Mouse (Mus musculus) frontal cortex, postnatal 14 days (tissue): ENCODE results near the gene Gm17018.

Experiments
- DNase-seq, 2 experiments: peaks; one replicate each; pipeline ENCODE4 v3.0.0; 2022; ENCODE audit warnings: low spot score in 2 of 2

Gene Gm17018

DNA sequence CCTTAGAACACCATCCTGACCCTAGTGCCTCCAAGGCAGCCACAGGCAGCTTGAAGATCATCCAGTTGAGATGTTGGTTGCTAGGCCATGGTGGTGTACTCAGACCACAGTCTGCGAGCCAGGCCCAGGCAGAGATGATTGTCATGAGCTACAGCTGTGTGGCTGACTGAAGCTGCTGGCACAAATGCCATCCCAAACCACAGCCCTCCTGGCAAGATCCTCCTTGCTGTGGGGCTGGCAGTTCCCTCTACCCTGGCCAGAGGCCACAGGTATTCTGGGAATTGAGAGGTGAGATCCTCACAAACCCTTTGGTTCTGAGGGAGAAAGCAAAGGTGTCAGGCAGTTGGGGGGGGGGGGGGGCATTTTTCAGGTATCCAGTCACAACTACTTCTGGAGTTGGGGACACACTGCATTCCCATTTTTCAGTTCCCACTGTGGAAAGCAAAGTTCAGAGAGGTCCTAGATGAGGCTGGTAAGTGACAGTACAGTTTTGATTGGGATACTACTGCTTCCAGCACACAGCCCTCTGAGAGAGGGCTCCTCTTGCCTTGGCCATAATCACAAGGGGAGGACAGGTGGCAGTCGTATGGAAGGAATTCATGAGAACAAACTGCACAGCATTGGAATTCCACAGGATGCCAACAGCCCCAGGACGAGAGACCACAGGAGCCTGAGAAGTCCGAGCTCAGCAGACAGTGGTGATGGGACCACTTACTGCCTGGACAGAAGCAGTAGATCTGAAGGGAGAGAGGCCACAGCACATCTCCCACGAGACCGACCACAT lies 27.3 kb downstream of the Gm17018 start:
- no peak for DNase-seq

DNA sequence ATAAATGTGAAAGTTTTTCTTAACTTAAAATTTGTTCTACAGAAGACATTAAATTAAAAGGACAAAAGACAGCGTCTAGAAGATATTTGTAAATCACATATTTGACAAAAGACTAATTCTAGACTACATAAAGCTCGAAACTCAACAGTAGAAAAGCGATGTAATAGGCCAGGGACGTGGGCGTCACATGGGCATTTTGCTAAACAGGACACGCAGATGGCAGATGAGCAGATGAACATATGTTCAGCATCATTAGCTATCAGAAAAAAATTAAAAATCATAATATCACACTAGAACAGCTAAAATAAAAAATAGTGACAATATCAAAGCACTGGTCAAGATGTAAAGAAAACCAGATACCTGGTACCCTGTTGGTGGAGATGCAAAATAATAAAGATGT lies 29.3 kb downstream of the Gm17018 start:
- DNase-seq, result no peak

DNA sequence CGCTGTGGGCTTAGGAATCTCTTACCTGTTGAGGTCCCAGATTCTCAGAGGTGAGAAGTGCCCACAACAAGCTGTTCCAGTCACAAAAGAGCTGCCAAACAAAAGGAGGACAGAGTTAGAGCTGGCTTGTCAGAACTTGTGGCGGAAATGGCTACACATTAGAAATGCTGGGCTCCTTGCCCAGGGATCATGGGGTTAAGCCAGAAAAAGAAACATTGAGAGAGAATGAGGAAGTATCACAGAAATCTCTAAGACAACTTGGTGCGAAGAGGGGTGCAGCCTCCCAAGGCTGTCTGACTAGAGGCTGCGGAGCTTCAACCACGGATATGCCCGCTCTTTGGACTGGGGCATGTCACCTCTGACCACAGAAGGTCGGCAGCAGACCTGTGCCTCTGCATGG lies 31.3 kb downstream of the Gm17018 start:
- DNase-seq, result no peak

DNA sequence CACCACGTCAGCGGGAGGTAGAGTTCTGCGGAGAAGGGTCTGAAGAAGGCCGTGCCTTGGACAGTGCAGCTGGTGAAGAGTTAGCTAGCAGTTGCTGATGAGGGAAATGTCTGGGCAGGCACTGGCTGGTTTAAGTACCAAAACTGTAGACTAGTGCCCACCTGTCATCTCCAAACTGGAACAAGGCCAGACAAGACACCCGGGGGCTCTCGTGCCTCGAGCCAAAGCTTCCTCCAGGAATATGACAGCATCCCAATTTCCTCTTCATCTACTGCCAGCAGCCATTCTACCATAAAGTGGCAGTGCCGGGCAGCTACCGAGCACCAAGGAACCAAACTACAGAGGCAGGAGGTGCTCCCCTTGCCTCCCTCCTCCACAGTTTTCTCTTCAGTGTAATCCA lies 32.5 kb downstream of the Gm17018 start:
- no peak for DNase-seq

DNA sequence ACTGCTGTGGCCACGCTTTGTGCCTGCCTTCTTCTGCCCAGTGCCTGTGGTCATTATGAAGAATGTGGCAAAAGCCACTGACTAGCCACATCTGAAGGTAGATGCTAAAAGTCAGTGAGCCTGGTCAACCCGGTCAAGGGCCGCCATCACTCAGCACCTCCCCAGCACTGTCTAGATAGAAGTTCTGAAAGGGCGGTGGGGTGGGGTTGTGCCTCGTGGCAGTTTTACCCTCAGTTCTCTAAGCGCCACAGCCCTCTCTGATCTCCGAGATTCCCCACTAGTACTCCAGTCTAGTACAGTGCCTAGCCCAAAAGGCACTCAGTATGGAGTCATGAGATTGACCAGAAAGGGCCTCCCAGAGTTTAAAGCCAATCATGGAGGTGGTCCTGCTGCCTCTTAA lies 33.7 kb downstream of the Gm17018 start:
- DNase-seq, result no peak

DNA sequence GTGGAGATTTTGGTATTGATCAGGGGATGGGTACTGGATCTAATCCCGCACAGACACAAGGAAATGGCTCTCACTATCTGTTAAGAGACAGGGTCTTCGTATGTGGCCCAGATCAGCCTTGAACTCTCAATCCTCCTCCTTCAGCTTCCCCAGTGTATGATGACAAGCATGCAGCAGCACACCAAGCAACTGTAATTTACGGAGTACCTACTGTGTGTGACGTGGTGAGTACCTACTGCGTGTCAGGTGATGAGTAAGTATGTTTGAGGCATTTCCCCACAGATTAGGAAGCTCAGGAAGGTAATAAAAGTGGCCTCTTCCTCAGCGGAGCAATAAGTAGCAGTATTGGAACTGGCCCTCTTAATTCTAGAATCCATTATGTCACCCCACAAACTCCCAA lies 35.1 kb downstream of the Gm17018 start:
- no peak for DNase-seq

DNA sequence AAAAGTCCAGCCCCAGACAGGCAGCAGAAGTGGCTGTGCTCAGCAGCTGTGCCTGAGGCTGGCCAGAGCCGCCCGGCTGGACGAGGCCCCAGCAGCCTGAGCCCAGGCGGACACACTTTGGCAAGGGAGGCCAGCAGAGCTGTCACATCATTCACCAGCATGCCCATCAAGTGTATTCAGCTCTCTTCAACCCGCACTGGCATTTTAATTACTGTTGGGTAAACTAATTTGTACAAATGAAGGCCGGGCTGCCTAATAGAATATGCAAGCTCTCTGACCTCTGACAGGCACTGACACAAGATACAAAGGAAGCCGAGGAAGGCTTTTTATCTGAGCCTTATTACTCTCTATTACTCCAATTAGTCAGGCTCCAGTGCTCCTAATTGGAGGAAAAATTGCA lies 35.6 kb downstream of the Gm17018 start:
- no peak for DNase-seq

DNA sequence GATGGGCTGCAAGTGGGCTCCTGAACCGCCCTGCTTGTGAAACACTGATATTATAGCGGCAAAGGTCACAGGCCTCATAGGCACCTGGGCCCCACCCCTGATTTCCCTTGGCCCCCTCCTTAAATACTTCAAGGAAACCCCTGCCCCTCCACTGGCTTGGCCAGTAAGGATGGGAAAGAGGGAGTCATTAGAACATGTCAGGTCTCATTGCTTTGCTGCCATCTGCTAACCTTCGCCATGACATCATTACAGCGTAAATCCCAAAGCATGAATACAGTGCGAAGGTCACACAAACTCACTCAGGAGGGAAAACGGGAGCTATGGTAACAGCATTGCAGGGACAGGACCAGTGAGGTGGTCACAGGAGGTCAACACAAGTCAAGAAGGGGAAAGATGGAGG lies 36.0 kb downstream of the Gm17018 start:
- no peak for DNase-seq

DNA sequence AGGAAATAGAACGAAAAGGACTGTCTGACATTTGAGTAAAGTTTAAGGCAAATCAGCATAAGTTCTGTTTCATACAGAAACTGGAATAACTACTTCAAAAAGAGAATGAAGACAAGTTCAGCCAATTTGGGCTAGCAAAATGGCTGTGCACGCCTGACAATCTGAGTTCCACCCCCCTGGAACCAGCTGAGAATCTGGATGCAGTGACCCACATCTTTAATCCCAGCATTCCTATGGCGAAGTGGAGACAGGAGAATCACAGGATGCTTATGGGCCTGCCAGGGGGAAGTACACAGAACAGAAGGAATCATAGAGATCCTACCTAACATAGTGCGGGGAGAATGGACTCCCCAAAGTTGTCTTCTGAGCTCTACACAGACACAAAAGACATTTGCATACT lies 36.7 kb downstream of the Gm17018 start:
- no peak for DNase-seq

DNA sequence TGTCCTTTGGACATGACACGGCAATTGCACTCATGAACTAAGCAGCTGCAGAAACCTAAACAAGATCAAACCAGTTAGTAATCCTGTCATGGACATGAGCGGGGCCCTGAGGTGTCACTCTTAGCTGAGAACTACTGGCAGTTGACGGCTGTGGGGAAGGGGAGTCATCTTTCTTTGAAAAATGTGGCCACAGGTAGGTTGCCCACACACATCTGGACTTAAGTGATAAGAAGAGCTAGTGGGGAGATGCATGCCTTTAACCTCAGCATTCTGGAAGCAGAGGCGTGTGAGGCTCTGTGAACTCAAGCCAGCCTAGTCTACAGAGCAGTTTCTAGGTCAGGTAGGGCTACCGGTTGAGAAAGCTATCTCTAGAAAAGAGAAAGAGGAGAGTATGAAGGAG lies 42.2 kb downstream of the Gm17018 start:
- DNase-seq, result no peak

DNA sequence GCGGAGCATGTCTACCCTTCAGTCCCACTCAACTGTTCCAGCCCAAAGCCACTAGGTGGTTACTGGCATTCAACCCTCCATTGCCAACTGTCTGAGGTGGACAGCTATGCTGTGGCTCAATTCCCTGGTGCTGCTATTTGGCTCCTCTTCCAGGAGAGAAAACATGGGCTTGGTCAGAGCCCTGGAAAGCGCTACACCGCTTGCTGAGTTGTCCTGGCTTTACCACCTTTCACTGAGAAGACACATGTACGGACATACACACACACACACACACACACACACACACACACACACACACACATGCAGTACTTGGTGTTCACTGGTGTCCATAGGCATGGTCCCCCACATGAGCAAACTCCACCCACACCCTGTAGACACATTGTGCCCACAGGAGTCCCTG lies 46.3 kb downstream of the Gm17018 start:
- no peak for DNase-seq

DNA sequence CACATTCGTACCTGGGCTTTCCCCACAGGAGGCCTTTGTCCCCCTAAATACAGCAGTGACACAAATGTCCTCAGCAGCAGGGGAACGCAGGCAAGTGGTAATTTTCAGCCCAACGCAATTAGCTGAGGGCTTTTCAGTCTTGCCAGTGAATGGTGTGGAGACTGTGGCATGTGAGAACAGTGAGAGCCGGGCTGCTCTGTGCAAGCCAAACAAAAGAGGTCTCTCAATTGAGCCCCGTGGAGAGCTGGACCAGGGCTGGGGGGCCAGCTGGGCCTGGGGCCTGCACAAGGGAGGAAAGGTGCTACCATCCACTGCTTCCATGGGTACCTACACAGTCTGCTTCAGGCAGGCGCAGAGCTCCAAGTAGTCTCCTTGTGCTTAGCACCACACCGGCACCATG lies 47.1 kb downstream of the Gm17018 start:
- DNase-seq, result no peak

DNA sequence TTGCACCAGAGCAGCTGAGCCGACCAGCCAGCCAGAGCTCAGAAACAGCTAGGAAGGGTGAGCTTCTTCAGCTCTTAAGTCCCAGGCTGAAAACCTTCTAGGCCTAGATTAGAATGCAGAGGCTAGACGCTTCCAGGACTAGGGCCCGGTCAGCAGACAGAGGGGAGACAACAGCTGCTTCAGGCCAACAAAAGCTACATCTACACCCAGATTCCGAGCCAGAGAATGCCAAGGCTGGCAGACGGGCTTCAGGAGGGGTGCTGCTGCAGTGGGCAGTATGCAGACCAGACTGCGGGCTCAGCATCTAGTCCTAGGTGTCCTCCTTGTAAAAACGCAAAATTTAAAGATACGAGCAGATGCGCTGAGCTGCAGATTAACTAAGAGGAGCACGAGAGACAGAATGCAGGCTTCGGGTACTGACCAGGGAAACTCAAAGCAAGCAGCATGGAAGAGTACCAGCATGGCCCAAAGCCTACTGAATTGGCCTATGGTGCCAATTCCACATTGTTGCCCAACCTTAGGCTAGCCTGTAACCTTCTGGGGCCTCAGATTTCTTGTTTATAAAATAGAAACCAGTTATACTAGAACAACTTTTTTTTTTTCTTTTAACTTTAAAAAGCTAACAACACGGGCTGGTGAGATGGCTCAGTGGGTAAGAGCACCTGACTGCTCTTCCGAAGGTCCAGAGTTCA lies 48.4 kb downstream of the Gm17018 start:
- no peak for DNase-seq

DNA sequence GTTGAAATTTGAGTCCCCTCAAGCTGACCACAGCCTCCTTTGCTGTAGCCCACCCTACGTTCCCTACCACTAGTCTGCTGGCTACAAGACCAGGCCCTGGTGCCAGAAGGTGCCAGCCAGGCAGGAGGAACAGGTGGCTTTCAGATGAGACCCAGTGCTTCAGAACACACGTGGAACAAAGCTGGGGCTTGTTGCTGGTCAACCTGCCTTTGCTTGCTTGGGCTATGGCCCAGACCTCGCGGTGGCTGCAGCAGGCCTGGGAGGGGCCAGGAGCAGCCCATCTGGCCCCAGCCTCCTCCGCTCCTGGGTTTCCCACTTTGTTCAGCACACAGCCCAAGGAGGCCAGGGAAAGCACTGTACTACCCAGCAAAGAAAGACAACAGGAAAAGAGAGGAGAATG lies 50.4 kb downstream of the Gm17018 start:
- no peak for DNase-seq

DNA sequence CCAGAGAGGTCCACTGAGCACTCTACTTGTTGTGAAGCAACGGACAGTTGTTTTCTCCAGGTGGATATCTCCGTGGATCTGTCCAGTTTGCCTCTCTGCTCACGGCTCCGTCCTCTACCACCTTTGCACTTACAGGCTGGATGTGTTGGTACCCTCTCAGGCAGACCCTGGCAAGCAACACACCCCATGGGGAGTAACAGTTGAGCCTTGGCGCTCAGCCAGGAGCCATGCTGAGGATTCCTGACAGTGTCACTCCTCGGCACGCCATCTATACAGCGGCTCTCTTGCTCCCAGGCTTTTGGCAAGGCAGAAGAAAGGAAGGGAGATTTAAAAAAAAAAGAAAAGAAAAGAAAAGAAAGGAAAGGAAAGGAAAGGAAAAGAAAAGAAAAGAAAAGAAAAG lies 54.0 kb downstream of the Gm17018 start:
- no peak for DNase-seq

DNA sequence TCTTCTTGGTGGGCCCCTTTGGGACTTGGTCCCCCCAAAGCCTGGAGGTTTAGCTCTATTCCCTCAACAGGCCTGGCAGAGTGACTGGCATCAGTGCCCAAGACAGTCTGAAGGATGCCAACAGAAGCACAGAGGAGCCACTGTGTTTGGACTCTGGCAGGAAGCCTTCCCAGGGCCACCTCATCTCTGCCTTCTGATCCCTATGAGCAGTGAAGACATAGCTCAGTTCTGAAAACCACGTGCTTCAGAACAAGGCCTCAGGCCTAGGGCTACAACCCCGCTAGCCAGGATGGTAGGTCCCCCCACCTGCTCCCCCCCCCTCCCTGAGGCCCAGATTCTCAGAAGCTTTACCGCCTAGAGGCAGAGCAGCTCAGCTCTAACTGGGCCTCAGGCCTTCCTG lies 54.5 kb downstream of the Gm17018 start:
- no peak for DNase-seq

DNA sequence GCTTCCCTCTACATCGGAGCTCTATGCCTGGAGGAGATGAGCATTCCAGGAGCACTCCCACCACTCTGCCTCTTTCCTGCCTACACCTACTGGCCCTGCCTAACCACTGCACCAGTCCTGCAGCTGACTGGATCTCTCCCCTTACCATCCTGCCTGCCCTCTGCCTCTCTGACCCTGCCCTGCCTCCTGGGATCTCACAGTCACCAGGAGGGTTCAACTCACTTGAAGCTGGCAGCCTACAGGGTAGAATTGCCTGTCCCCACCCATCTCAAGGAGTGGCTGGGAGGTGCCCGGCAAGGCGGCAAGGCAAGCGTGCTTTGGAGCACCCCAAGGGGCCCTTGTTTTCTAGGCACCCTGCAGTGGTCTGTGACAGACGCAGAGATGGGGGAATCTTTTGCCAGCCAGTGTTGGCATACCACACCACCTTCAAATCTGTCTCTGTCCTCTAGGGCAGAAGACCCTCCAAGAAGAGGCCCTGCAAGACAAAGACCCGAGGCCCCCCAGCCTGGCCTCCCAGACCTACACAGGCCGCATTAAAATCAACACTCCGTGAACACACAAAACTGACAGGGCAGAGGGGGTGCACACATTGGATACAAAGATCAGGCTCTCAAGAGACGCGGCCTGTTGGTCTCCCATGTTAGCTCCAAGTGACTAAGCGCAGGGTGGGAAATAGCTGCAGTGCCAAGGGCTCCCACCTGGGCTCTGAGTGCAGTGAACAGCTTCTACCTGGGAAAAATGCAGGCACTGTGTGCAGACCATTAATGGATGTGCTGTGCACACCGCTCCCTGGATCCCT lies 55.2 kb downstream of the Gm17018 start:
- no peak for DNase-seq

DNA sequence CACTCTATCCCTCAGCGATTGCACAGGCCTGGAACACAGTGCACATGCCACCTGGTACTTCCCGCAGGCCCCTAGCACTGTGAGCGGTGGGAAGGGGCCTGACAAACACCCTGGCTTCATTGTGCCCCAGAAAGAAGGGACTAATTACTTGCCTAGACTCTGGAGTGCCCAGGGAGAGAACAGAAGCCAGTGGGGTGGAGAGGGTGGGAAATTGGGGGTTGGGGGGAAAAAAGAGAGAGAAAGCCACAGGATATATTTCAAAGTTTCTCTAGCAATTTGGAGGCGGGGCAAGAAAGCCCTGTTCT lies 55.8 kb downstream of the Gm17018 start:
- no peak for DNase-seq

DNA sequence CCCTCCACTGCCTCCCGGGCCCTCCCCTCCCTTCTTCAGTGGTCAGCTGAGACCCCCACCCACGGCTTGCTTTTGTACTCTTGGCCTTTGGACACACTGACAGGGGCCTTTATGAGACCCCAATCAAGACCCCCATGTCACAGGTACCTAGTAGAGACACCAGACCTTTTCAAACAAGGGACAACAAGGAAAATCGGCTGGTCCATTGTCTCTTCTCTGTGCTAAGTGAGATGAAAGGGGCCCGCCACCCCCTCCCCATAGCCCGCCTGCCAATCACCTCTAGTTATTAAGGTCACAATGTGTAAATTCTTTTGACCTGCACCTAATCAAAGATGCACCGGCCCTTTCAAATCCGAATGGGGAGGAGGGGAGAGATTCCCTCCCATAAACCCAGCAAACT lies 56.3 kb downstream of the Gm17018 start:
- DNase-seq, result no peak

DNA sequence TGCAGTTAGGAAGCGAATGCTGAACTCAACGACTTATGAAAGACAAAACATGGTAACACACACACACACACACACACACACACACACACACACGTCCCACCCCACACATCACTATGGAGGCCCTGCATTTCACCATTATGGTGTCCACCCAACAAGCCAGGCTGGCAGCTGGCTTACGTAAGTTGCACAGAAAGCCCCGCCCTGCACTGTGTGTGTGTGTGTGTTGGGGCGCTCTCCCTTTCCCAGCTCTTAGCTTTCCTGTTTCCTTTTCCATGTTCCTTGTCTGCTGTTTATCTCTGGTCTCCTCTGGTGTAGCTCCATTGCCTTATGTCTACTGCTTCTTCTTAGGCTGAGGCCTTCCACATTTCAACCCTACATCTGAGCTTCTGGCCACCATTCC lies 57.8 kb downstream of the Gm17018 start:
- no peak for DNase-seq

DNA sequence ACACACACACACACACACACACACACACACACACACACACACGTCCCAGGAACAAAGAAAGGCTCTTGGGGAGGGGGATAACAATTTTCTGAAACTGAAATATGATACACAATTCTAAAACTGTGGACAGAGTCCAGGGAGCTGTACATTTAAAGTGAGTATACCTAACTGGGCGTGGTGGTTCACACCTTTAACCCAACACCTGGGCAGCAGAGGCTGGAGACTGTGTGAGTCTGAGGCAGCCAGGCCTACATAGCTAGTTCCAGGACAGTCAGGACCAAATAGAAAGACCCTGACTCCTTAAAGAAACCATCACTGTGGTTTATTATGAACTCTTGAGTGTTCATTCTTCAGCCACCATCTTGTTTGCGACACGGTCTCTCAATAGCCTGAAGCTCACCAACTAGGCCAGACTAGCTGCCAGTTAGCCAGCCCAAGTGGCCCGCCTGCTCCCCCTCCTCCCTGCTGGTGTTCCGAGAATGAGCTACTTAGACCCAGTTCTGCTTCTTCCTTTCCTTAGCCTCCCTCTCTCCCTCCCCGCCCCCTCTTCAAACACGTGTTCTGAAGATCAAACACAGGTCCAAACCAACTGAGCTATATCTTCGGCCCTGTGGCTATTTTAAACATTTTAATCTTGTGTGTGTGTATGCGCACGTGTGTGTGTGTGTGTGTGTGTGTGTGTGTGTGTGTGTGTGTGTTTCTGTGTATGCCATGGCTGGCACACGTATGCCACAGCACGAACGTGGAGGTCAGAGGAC lies 59.5 kb downstream of the Gm17018 start:
- DNase-seq, result no peak

DNA sequence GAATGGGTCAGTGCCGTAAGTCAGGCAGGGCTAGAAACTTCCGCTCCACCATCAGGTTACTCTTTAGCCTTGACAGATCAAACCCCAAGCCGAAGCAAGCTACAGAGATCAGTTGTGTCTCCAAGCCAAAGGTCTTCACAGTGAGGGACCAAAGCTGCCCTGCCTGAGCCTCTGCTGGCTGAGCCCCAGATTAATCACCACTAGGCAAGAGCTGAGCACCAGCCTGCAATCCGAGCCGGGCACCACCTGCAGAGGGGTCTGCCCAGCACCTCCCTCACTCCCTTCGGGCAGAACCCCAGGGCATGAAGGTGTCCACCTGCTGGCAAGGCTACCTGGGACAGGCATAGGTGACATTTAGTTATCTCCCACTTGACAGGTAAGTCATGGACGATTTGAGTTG lies 60.6 kb downstream of the Gm17018 start:
- DNase-seq, result no peak
